Mouse (Mus musculus) lung, postnatal 0 days (tissue): ENCODE data around the gene Clec2i.
"Not testable (repeated sequence)": the region's sequence is repeated elsewhere in the genome, so short reads cannot be mapped to it uniquely, and the experiment has no call there.

Experiments
- CTCF ChIP-seq: IDR thresholded peaks from 2 replicates; pipeline ENCODE4 v1.5.1; 2016; ENCODE audit warnings: antibody characterized with exemption, mild to moderate bottlenecking
- EP300 ChIP-seq: IDR thresholded peaks from 2 replicates; pipeline ENCODE4 v1.6.1; 2016; ENCODE audit warnings: antibody characterized with exemption, mild to moderate bottlenecking, control low read depth

GRCm38 (mm10) chr6:128840669-128841068 lies 46.7 kb upstream of the Clec2i start:
- TF ChIP-seq CTCF, EP300: not testable (repeated sequence)
